Mouse (Mus musculus) layer of hippocampus, adult 18-20 months (tissue): ENCODE data around the gene Prmt1. TPM values are rescaled to one million over a fixed set of nuclear protein-coding genes. Genes with fewer than 3 reads are reported as not detected.

Experiments
- DNase-seq, 2 experiments: peaks; one replicate each; pipeline ENCODE4 v3.0.0; 2022; ENCODE audit warnings: low spot score in 2 of 2
- total RNA-seq, 2 experiments: library from RNA; stranded (reverse); gene quantifications; 2 replicates each; pipeline ENCODE4 v1.2.3; 2021

Gene Prmt1
- total RNA-seq, 2 experiments from 2014 or later: 172 to 183 TPM

- DNase-seq: no peak
Observed at GRCm38 (mm10) chr7:44983944-44984832, 2.2 kb downstream of the Prmt1 start.

- peak; percentile 69 to 90 for DNase-seq
Observed at GRCm38 (mm10) chr7:44983085-44983484, 3.3 kb downstream of the Prmt1 start.

DNA sequence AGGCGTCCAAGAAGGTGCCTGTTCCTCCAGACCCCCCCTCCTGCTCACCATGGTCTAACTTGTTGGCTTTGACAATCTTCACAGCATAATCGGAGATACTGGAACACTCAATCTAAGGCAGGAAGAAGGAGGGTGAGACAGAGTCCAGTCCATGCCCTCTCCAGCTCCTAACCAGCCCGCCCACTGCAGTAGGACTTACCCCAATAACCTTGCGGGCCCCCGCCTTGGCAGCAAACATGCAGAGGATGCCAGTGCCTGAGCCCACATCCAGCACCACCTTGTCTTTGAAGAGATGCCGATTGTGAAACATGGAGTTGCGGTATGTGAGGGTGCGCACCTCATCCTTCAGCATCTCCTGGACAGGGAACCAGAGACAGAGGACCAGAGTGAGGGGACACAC, 4.8 kb downstream of the Prmt1 start:
- DNase-seq: no peak

- DNase-seq: no peak
Observed at GRCm38 (mm10) chr7:44978300-44978699, 8.1 kb downstream of the Prmt1 start.

DNA sequence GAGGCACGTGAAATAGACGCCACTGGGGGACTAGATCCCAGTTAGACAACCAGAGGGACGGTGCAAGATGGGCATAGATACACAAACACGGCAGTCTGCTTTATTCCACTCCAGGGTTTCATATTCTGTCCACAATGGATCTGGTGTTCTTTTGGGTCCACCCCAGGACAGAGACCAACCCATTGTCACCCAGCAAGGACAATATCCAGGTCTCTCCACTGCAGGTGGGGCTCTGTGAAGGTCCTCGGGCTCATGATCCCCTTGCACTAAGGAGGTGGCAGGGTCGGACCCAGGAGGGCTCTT, 11.3 kb downstream of the Prmt1 start:
- DNase-seq: no peak

DNA sequence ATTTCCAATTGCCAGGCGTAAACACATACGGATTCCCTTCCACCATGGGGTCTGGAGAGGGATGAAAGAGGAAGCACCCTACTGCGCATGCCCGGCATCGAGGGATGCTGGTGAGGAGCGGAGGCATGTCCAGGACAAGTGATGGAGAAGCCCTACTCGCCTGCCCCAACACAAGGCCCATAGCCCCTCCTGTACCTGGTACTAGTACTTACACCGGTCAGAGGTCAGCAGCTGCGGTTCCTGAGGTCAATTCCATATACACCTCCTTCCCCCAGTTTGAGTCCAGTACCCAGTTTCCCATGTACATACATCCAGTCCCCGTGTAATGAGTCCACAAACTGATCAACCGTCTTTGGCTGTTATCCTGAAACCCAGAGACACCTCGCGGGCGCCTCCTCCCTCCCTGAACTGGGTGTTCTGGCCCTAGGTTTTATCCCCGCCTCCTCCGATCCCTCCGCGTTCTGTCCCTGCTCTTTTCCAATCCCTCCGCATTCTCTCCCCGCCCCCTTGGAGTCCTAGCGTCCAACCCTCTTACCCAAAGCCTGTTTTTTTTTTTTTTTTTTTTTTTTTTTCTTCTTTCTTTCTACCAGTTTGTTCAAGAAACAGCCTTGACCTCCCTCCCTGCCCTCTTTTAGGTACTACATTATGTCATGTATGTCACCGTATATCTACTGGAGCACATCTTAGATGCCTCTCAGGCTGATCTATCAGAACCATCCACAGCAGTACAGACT, 11.8 kb downstream of the Prmt1 start, which contains the start of gene Cpt1c:
TSS of gene Cpt1c (minus strand) at position 469 of the 734 bp plus-strand sequence.
- peak; percentile 83 to 94 for DNase-seq

DNA sequence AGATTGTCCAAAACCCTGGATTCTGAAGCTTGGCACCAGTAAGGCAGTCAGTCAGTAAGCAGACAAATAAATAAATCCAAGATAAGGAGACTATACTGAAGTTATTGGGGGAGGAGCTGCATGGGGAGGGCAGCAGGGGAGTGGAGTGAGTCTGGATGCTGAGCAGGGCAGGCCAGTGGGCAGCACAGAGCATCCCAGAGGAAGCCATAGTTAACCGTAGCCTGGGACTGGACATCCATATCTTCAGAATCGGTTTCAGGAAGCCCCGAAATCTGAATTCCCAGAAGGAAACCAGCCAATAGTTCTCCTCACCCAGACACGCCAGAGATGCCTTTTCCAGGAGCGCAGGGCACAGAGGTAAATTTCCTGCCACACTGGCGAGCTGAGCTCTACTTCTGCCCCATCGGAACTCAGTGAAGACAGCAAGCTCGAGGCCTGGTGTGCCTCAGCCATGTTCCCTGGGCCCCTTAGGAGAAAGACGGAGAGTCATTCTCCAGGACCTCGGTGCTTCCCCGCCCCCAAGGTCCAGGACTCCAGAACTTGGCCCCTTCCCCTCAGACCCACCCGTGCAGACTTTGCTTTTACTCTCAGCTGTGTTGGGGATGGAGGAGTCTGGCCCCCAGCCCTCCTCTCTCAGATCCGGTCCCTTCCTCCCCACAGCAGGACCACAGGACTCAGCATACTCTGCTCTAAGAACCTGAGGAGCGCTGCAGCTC, 12.8 kb downstream of the Prmt1 start:
- no peak for DNase-seq

DNA sequence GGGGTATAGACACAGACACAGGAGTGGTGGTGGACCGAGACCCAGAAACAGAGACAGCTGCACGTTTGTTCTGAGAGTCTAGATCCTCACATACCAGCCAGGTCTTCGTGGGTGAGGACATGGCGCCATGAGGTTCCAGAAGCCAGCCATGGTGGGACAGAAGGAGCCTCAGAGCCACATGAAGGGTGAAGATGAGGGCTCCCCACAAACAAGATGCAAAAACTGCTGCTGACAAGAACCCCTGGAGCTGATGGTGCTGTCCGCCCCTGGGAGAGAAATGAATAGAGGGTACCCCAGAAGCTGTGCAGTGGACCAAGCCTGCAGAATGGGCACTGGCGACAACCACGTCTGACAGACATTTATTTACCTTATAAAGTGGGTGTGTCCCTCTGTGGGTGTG, 15.2 kb downstream of the Prmt1 start:
- no peak for DNase-seq

- peak; percentile 75 to 90 for DNase-seq
Observed at GRCm38 (mm10) chr7:44970231-44970691, 16.1 kb downstream of the Prmt1 start.

DNA sequence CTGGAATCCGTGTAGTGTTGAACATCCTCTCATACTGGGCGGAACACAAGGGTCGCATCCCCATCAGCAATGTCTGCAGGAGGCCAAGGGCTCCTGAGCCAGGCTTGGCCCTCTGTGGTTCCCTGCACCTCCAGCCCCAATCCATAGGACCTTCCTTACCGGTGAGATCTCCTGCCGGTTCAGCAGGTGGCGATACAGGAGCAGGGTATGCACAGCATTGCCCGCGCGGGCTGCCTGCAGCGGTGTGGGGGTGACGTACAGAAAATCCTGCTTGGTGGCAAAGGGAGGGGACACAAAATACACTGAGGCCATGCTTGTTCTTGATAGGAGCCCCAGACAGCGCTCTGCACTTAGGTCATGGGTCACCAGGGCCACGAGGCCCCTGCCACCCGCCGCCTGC, 19.7 kb downstream of the Prmt1 start:
- no peak for DNase-seq

GRCm38 (mm10) chr7:44965975-44966374, 20.4 kb downstream of the Prmt1 start:
- DNase-seq: no peak

GRCm38 (mm10) chr7:44964990-44965389, 21.4 kb downstream of the Prmt1 start:
- no peak for DNase-seq

GRCm38 (mm10) chr7:44962831-44963230, 23.5 kb downstream of the Prmt1 start:
- DNase-seq: no peak

- no peak for DNase-seq
Observed at GRCm38 (mm10) chr7:44962337-44962736, 24.0 kb downstream of the Prmt1 start.

DNA sequence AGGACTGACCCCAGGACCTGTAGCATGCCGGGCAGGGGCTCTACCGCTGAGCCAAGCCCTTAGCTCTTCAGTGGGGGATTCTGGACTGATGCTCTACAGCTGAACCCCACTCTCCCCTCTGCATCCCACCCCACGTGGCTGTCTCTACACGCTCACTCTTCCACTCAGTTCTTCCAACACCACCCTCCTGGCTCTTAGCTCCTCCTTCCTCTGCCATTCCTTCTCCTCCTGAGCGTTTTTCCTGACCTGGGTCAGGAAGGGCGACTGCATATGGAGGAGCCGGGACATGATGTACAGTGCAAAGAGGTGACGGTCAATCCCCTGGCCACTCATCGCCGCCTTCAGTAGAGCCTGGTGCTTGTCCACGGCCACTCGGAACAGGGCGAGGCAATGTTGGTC, 25.9 kb downstream of the Prmt1 start:
- DNase-seq: no peak

GRCm38 (mm10) chr7:44959874-44960511, 26.4 kb downstream of the Prmt1 start:
- no peak for DNase-seq

GRCm38 (mm10) chr7:44959281-44959680, 27.1 kb downstream of the Prmt1 start:
- no peak for DNase-seq

DNA sequence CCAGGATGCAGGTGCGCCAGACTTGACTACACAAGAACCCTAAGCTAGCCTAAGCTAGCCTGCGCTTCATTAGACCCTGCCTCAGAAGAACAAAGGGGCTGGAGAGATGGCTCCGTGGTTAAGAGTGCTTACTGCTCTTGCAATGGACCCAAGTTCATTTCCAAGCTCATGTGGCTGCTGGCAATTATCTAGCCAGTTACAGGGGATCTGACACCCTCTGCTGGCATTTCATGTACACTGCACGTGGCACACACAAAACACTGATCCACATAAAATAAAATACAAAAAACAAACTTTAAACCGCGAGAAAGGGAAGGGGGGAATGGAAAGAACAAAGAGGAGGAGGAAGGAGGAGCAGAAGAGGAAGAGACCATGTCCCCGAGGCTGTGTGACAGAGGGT, 28.2 kb downstream of the Prmt1 start:
- peak in 1 of 2 experiments; percentile 68 for DNase-seq

GRCm38 (mm10) chr7:44957183-44957835, 29.1 kb downstream of the Prmt1 start:
- DNase-seq: no peak

- DNase-seq: no peak
Observed at GRCm38 (mm10) chr7:44956266-44956665, 30.1 kb downstream of the Prmt1 start.

DNA sequence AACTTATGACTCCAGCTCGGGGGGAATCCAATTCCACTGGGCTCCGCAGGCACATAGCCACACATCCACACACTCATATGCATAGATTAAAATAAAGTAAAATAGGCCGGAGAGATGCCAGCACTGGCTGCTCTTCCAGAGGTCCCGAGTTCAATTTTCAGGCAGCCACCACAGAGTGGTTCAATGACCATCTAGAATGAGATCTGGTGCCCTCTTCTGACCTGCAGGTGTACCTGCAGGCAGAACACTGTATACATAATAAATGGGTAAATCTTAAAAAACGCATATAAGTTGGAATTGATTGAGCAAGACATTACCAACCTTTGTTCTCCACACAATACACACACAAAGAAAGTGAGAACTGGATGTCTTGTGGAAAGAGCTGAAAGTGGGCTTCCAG, 30.7 kb downstream of the Prmt1 start:
- no peak for DNase-seq
